Mouse (Mus musculus) liver, embryonic 11.5 days (tissue): ENCODE measurements around the gene Osbpl3. TPM values are rescaled to one million over a fixed set of nuclear protein-coding genes. Genes with fewer than 3 reads are reported as not detected.

Source experiments
- ATAC-seq: fragments of 200-750 bp; cut with Nextera tagmentation; replicated peaks from 2 replicates; pipeline ENCODE4 v1.8.0; 2017; ENCODE audit warnings: moderate number of reproducible peaks, mild to moderate bottlenecking, moderate TSS enrichment, moderate library complexity; ENCODE audit not compliant: low FRiP score
- DNase-seq: peaks from one replicate; pipeline ENCODE4 v3.0.0-alpha.2; 2017; ENCODE audit warnings: low spot score
- H3K27ac ChIP-seq: fragments of 300-500 bp; sonication (generic); 2 replicates; pipeline ENCODE4 v1.5.1; 2014; ENCODE audit warnings: mild to moderate bottlenecking, low read depth, low read length, control low read depth
- H3K27me3 ChIP-seq: fragments of 300-500 bp; sonication (generic); replicated peaks from 2 replicates; pipeline ENCODE4 v1.6.1; 2014; ENCODE audit warnings: low read length, mixed read lengths; ENCODE audit not compliant: control insufficient read depth, insufficient read depth
- H3K36me3 ChIP-seq: fragments of 300-500 bp; sonication (generic); 2 replicates; pipeline ENCODE4 v1.6.1; 2014; ENCODE audit warnings: mild to moderate bottlenecking, low read length, moderate library complexity, mixed read lengths; ENCODE audit not compliant: control insufficient read depth, insufficient read depth
- H3K4me1 ChIP-seq: fragments of 300-500 bp; sonication (generic); replicated peaks from 2 replicates; pipeline ENCODE4 v1.6.1; 2014; ENCODE audit warnings: low read length, mixed read lengths; ENCODE audit not compliant: control insufficient read depth, insufficient read depth
- H3K4me2 ChIP-seq: fragments of 300-500 bp; sonication (generic); 2 replicates; pipeline ENCODE4 v1.6.1; 2014; ENCODE audit warnings: mild to moderate bottlenecking, control low read depth, moderate library complexity
- H3K4me3 ChIP-seq: fragments of 300-500 bp; sonication (generic); 2 replicates; pipeline ENCODE4 v1.5.1; 2014; ENCODE audit warnings: low read depth, low read length, control low read depth
- H3K9ac ChIP-seq: fragments of 300-500 bp; sonication (generic); 2 replicates; pipeline ENCODE4 v1.6.1; 2014; ENCODE audit warnings: low read depth, low read length, control low read depth
- H3K9me3 ChIP-seq: fragments of 300-500 bp; sonication (generic); 2 replicates; pipeline ENCODE4 v1.6.1; 2016; ENCODE audit warnings: low read length, inconsistent platforms, mixed read lengths; ENCODE audit not compliant: control insufficient read depth
- WGBS: fragments of 180-500 bp; shearing (Covaris S2); extraction: QIAGEN DNeasy Blood & Tissue Kit; methylation state at CpG from one replicate; pipeline ENCODE4 v1.1.7; 2014; 5-methylcytosine and 5-hydroxymethylcytosine counted together
- polyA plus RNA-seq: library from polyadenylated mRNA; unstranded; fragments of >200 nt; fragmentation: Nextera tagmentation; extraction: Ambion mirVana; gene quantifications from 2 replicates; pipeline ENCODE4 v1.2.1, GENCODE M21; 2014

Gene Osbpl3
- polyA plus RNA-seq, 1 experiment from 2014 or later = 2.5 TPM

- ATAC-seq (no peak), DNase-seq (no peak)
- H3K9ac ChIP-seq = no peak overlapping the region
- no peaks in the 10 kb centered on the region for H3K36me3 ChIP-seq
- H3K4me2 ChIP-seq = no peak overlapping the region
- no peak overlapping the region for H3K4me3 ChIP-seq
- H3K9me3 ChIP-seq = no peaks in the 10 kb centered on the region
- no peak overlapping the region for H3K27ac ChIP-seq
- H3K27me3 ChIP-seq = no peaks in the 10 kb centered on the region
- WGBS = 89% methylated on average over 6 of the region's 6 CpGs
- no peaks in the 10 kb centered on the region for H3K4me1 ChIP-seq
Measured at GRCm38 (mm10) chr6:50333346-50333745, 122.7 kb downstream of the Osbpl3 start.

DNA sequence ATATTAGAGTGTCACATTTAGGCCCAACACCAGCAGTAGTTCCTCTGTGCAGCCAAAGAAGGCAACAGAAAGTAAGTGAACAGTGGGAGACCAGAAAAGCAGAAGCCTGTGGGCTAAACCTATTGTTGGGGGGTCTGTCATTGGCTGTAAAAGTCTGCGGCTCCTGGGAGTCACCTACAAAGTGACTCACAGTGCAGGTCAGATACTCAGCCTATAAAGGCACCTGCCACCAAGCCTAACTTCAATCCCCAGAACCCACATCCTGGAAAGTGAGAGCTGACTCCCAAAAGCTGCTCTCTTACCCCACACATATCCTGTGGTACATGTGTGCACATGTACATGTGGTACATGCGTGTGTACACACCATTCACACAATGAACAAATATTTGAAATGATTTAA, 124.5 kb downstream of the Osbpl3 start:
- Histone ChIP-seq H3K9ac (no peak overlapping the region), H3K27me3 (no peaks in the 10 kb centered on the region), H3K4me1 (no peaks in the 10 kb centered on the region), H3K4me2 (no peak overlapping the region), H3K4me3 (no peak overlapping the region), H3K27ac (no peak overlapping the region), H3K36me3 (no peaks in the 10 kb centered on the region), H3K9me3 (no peaks in the 10 kb centered on the region)
- WGBS = 91% methylated on average over 2 of the region's 2 CpGs
- DNase-seq (no peak), ATAC-seq (no peak)

DNA sequence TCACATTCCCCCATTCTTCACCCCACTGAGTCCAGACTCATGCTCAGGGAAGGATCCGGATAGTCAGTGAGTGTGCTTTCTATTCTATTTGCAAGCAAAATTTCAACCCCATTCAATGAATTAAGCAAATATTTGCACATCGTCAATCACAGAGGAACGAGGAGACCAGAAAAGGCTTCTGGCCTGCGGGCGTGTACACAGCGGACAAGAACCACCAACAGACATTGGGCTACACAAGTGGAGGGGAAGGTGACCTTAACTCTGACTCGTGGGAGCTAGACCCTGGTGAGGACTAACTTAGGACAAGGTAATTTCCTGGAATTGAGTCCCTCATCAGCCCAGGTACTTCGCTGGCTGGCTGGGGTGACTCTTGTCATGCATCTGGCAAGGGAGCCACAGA, 126.6 kb downstream of the Osbpl3 start:
- Histone ChIP-seq H3K27me3 (no peaks in the 10 kb centered on the region), H3K9ac (no peak overlapping the region), H3K9me3 (no peaks in the 10 kb centered on the region), H3K36me3 (no peaks in the 10 kb centered on the region), H3K4me3 (no peak overlapping the region), H3K4me1 (no peaks in the 10 kb centered on the region), H3K4me2 (no peak overlapping the region), H3K27ac (no peak overlapping the region)
- DNase-seq (no peak), ATAC-seq (no peak)
- WGBS = 80% methylated on average over 8 of the region's 8 CpGs

DNA sequence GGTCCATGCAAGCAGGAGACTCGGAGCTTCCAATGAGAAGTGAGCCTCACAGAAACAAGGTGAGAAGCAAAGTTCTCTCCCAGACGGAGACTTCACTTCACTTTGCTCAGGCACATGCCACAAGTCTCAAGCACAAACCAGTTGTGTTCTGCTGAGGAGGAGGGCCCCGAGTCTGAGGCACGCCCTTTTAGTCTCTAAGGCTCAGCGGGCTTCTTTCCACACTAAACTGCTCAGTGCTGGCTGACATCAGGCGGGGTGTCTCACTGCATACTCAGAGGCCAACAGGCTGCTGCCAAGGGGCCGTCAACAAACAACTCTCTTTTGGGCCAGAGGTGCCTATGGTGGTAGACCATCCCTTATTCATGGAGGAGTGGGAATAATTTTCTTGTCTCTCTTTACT, 127.1 kb downstream of the Osbpl3 start:
- ATAC-seq (no peak), DNase-seq (no peak)
- no peak overlapping the region for H3K4me2 ChIP-seq
- no peaks in the 10 kb centered on the region for H3K9me3 ChIP-seq
- WGBS = 58% methylated on average over 7 of the region's 7 CpGs
- H3K27ac ChIP-seq = no peak overlapping the region
- H3K36me3 ChIP-seq = no peaks in the 10 kb centered on the region
- no peaks in the 10 kb centered on the region for H3K27me3 ChIP-seq
- H3K4me3 ChIP-seq = no peak overlapping the region
- H3K9ac ChIP-seq = no peak overlapping the region
- no peaks in the 10 kb centered on the region for H3K4me1 ChIP-seq

DNA sequence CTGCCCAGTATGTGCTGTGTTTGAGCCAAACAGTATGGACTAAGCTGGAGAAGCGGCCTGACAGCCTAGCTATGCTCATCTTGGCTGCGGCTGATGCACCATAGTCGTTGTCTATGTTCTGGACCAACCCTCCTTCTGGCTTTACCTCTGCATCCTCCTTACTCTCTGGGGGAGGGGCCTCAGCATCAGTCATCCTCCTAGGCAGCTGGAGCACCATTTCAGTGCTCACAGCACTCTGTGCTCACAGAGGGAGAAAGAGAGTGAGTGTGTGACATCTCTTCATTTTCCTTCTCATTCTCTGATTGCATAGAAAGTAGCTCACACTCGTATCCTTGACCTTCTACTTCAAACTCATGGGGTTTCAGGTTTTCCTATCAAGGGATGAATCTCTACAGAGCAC, 129.8 kb downstream of the Osbpl3 start:
- Histone ChIP-seq H3K36me3 (no peaks in the 10 kb centered on the region), H3K9me3 (no peaks in the 10 kb centered on the region), H3K4me3 (no peak overlapping the region), H3K4me2 (no peak overlapping the region), H3K4me1 (no peaks in the 10 kb centered on the region), H3K27me3 (no peaks in the 10 kb centered on the region), H3K9ac (no peak overlapping the region), H3K27ac (no peak overlapping the region)
- 83% methylated on average over 4 of the region's 4 CpGs for WGBS
- DNase-seq (no peak), ATAC-seq (no peak)

DNA sequence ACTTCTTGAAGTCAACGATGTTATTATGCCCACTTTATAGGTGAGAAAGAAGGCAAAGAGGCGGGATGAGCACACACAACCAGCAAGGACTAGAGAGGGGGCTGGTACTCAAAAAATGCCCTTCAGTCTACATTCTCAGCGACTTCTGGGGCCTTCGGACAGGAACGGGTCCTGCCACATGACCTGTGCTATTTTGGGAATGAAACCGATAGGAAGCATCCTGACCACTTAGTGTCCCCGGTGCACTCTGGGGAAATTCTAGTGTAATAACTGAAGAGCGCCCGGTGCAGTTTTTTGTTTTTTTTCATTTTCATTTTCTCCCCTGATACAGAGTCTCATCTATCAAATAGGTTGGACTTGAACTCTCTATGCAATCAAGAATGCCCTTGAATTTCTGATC, 130.5 kb downstream of the Osbpl3 start:
- DNase-seq = no peak
- WGBS = 67% methylated on average over 9 of the region's 9 CpGs
- Histone ChIP-seq H3K9ac (no peak overlapping the region), H3K4me2 (no peak overlapping the region), H3K27ac (no peak overlapping the region), H3K36me3 (peaks cover 2% of the 10 kb centered on the region; the same call in 1 of the 2 replicates), H3K27me3 (no peaks in the 10 kb centered on the region), H3K4me1 (no peaks in the 10 kb centered on the region), H3K4me3 (no peak overlapping the region), H3K9me3 (no peaks in the 10 kb centered on the region)
- no peak for ATAC-seq

DNA sequence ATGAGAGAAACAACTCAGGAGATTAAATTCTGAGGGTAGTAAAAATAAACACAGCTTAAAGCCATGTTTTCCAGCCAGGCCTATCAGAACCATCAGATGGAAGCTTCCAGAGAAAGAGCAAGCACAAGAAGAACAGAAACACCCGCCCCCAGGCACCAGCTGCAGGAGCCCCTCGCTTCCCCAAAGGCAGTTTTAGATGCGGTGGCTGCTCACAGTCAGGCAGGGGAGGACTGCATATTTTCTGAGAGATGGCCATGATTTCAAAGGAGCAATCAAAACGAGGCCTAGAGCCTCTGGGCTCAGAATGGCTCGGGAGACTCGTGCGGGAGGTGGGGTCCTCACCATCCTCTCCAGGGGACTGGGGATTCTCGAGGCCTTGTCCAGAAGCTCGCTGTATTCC, 133.4 kb downstream of the Osbpl3 start:
- 75% methylated on average over 9 of the region's 9 CpGs for WGBS
- H3K9ac ChIP-seq = no peak overlapping the region
- no peak overlapping the region for H3K27ac ChIP-seq

DNA sequence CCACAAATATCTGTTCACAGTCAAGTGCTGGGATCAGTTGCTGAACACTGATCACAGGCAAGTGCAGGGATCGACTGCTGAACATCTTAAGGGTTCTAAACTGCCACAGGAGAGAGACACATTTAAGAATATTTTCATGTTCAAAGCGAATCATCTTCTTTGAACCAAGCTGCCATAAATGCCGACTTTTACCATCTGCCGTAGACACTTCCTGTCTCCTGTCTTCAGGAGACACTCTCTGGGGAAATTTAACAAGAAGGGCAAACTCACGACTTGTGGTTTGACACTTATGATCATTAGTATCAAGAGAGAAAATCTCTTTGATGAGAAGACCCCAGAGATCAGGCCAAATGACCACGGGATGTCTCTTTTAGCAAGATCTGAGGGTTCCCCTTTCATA, 134.3 kb downstream of the Osbpl3 start:
- Histone ChIP-seq H3K36me3 (peaks cover 2% of the 10 kb centered on the region; the same call in 1 of the 2 replicates), H3K4me3 (no peak overlapping the region), H3K27me3 (no peaks in the 10 kb centered on the region), H3K4me1 (no peaks in the 10 kb centered on the region), H3K9ac (no peak overlapping the region), H3K4me2 (no peak overlapping the region), H3K9me3 (no peaks in the 10 kb centered on the region), H3K27ac (no peak overlapping the region)
- 79% methylated on average over 6 of the region's 6 CpGs for WGBS
- DNase-seq (no peak), ATAC-seq (no peak)

More for the DNA sequence above, 133.4 kb downstream of the Osbpl3 start:
- Histone ChIP-seq H3K4me3 (no peak overlapping the region), H3K9me3 (no peaks in the 10 kb centered on the region), H3K27me3 (no peaks in the 10 kb centered on the region), H3K4me2 (no peak overlapping the region), H3K36me3 (peaks cover 2% of the 10 kb centered on the region; the same call in 1 of the 2 replicates), H3K4me1 (no peaks in the 10 kb centered on the region)
- DNase-seq = no peak
- ATAC-seq = no peak

DNA sequence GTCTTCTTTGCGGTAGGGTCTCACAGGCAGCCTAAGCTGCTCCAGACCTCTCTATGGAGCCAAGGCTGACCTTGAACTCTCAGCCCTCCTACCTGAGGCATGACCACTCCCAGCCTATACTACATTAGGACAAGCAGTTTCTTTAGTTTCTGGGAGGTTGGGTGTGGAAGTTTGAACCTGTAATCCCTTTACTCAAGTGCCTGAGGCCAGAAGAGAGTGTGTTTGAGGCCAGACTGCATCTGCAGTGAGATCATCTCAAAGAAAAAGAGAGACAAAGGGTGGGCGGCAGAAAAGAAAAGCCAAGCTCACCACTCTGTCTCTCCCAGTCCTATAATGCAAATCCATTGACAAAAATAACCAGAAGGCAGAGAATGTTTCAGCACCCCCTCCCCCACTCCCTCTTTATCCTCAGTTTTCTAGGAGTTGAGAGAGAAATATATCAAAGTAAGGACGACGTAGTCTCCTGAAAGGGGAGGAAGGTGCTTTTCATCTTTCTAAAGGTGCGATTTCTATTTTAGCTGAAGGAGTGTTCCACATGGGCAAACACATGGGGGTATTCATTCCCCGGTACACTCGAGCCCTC, 137.3 kb downstream of the Osbpl3 start:
- no peak for ATAC-seq
- WGBS = 79% methylated on average over 7 of the region's 7 CpGs
- no peak overlapping the region for H3K27ac ChIP-seq

More for the DNA sequence above, 137.3 kb downstream of the Osbpl3 start:
- Histone ChIP-seq H3K4me1 (no peaks in the 10 kb centered on the region), H3K27me3 (no peaks in the 10 kb centered on the region), H3K9me3 (no peaks in the 10 kb centered on the region), H3K36me3 (peaks cover 2% of the 10 kb centered on the region; the same call in 1 of the 2 replicates), H3K9ac (no peak overlapping the region), H3K4me3 (no peak overlapping the region), H3K4me2 (no peak overlapping the region)
- DNase-seq = no peak
